Mouse (Mus musculus) urinary bladder, postnatal 36 days (tissue): ENCODE measurements around the gene Cntd1.

Experiments used
- DNase-seq, 2 experiments: peaks; one replicate each; pipeline ENCODE4 v3.0.0; 2022; ENCODE audit warnings: low spot score in 2 of 2, mixed read lengths in 1 of 2

The Cntd1 gene

GRCm38 (mm10) chr11:101278223-101279192, at the start of gene Cntd1, which contains the start of gene Coa3:
TSS of gene Cntd1 (plus strand) at chr11:101279012.
TSS of gene Coa3 (minus strand) at chr11:101279114.
- DNase-seq, result peak; percentile 77 to 85

DNA sequence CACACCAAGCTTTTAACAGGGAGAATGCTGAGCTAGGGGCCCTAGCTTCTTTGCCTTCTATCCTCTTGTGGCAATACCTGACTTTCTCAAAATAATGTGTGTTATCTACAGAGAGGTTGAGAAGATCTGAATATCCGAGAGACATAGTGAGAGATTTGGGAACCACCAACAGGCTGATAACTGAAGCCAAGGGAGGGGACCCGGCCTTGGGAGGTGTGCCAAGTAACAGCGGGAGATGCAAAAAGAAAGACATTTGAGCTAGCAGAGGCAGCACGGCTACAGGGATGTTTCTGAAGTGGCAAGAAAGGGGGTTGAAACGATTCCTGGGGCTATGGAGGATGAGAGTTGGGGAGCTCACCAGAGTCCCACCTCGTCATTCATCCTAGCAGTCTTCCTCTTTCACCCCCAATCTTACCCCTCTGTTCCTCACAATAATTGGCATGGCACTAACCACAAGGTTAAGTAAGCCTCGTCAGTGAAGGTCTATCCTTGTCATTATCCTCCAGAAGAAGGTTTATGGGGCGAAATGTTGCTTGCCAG, 49.4 kb upstream of the Cntd1 start:
- peak in 1 of 2 experiments; percentile 42 for DNase-seq

DNA sequence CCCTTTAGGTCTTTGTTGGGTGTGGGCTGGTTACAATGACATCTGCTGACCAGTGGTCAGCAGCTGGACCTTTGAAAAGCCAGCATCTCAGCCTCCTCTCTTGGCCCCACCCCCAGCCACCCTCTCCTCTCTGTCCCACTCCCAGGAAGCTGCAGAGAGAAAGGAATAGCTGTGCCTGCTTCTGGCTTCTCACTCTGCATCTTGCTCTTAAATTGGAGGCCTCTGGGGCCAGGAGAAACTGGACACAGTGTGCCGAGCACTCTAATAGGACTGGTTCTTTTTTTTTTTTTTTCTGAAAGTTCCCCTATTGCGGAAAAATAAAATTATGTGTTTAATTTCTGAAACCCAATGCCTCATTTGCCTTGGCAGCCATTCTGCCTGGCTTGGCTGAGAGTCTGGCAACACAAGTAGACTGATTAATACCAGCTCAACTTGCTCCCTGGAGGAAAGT, 48.7 kb upstream of the Cntd1 start:
- peak in 1 of 2 experiments; percentile 59 for DNase-seq

DNA sequence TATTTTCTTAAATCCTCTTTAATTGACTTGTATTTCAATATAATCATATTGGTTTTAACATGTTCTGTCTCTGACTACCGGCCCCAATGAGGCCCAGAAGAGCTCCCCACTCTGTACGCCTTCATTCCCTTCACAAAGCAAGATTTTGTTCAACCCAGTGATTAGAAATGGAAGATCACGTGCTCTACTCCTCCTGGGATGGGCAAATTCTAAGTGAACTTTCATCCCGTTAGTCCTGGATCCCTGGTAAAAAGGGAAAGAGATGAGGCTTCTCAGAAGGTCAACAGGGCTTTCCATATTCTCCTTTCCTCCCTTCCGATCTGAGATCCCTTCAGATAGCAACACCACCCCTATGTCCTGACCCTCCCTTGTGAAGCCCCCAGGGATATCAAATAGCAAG, 48.3 kb upstream of the Cntd1 start:
- no peak for DNase-seq

- DNase-seq, result peak in 1 of 2 experiments; percentile 78
Observed at GRCm38 (mm10) chr11:101230991-101231871, 47.6 kb upstream of the Cntd1 start.

- DNase-seq, result peak in 1 of 2 experiments; percentile 24
Observed at GRCm38 (mm10) chr11:101232010-101232839, 46.6 kb upstream of the Cntd1 start.

GRCm38 (mm10) chr11:101233240-101233639, 45.6 kb upstream of the Cntd1 start:
- no peak for DNase-seq

DNA sequence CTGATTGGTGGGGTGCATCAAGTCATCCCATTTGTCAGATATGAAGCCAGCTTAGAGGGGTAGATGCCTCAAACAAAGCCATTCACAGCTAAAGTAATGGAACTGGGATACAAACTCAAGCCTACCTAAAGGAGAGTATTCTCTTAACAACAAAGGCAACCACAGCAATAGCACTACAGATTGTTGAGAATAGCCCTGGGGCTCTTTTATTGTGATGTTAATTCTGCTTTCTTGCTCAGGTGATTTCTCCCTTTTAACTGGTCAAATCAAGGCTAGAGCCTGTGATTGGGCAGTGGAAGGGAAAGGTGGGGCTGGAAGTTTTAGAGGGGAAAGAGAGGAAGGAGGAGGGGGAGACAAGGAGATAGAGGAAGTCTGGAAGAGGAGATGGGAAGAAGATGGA, 44.7 kb upstream of the Cntd1 start:
- no peak for DNase-seq

DNA sequence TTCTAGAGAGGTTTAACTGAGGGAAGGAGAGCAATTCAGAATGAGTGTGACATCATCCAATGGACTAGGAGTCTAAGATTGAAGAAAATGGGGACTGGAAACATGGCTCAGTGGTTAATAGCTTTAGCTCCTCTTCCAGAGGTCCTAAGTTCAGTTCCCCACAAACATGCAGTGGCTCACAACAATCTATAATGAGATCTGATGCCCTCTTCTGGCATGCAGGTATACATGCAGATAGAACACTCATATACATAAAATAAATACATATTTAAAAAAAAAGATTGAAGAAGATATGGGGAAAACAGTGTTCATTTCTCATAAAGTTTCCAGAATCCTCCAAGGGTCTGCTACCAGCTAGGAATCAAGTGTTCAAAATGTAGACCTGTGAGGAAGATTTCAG, 43.4 kb upstream of the Cntd1 start:
- no peak for DNase-seq

DNA sequence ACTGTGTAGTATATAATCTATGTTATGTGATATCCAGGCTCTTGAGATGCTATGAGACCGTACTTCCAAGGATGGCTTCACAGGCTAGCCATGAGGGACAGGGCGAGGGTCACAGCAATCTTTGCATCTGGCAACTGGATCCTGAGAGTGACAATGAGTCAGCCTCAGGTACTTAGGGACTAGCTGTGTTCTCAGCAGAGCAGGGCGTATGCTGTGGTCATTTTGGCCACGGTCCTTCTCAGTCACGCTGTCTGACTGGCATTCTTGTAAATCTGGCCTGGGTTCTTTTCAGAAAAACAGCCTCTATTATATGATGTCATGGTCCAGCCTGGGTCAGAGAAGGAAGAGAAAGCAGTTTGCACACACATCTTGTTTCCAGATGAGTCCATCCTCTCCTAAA, 42.0 kb upstream of the Cntd1 start:
- no peak for DNase-seq

- DNase-seq, result no peak
Observed at GRCm38 (mm10) chr11:101238071-101238647, 40.7 kb upstream of the Cntd1 start.

DNA sequence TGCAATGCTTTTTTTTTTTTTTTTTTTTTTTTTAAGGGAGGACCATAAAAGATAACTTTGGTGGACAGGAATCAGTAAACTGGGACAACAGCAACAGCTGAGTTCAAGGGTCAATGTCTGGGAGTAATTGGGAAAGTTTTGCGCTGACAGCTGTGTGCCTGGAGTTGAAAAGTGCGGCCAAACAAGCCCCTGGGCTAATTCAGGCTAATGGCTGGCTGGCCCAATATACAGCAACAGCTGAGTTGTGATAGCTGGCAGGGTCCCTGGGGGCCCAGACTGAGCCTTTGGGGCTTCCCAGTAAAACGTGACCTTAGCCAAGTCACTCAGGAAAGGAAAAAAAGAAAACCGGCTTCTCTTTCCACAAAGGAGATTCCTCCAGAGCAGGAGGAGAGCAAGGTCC, 33.7 kb upstream of the Cntd1 start:
- no peak for DNase-seq

DNA sequence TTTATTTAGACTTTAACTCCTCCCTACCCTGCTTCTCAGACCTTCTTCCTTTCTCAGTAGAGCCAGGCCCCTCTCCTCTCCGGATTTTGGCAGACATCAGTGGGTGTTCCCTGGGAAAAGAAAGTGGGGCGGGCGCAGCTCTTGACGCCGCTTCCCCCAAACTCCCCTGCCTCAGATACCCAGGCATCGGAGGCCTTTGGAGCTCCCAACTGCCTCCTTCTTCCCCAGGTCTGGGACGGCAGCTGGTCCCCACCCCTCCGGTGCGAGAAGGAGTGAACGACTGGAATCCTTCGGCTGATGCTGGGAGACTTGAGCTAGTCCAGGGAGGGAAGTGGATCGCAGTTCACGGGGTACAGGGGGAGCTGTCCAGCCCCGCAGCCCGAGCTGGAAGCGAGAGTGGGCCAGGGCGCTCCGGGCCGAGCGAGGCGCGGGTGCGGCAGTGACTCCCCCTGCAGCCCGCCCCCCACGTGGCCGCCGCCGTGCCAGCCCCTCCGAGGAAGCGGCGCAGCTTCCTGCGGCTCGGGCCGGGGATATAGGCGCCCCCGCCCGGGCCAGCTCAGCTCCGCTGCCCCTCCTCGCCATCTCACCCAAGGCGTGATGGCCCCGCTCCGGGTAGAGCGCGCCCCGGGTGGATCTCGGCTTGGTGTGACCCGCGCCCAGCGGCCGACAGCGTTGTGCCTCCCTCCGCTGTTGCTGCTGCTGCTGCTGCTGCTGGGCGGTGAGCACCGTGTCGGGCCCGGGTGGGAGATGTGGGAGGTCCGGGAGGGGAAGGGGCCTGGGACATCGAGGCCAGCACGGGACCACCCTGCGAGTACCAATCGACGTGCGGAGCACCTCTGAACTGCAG, 32.7 kb upstream of the Cntd1 start, which contains the start of gene Ramp2:
Gene Ramp2 (plus strand): TSS at position 174 of the 847 bp plus-strand sequence.
- peak in 1 of 2 experiments; percentile 58 for DNase-seq

DNA sequence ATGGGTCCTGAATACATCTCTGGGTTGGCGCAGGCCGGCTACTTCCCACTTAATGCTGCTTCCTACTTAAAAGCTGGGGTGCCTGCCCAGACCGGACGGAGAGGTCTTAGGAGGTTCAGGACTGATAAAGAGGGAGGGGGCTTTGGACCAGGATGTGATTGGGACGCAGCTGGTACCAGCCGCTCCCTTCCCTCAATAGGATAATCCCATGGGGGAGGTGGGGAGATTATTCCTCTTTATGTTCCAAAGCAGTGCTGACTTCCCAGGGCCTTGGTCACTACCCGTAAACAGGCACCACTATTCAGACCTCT, 32.2 kb upstream of the Cntd1 start:
- no peak for DNase-seq

- DNase-seq, result no peak
Observed at GRCm38 (mm10) chr11:101247521-101248030, 31.2 kb upstream of the Cntd1 start.

- peak in 1 of 2 experiments; percentile 53 for DNase-seq
Observed at GRCm38 (mm10) chr11:101248258-101248994, 30.4 kb upstream of the Cntd1 start.

DNA sequence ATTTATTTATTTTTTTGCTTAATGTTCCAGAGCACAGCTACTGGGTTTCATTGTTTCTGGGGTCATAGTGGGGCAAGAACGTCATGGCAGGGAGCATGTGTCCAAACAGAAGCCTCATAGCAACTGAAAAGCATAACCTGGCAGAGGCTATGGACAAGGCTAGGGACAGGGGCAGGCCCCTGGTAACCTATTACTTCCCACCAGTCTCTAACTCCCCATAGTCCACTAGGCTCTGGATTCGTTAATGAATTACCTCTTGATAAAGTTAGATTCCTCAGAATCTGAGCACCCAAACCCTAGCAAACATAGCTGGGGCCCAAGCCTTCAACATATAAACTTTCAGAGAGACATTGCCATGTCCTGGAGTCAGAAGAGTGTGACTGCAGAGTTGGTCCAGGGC, 27.8 kb upstream of the Cntd1 start:
- DNase-seq, result no peak

DNA sequence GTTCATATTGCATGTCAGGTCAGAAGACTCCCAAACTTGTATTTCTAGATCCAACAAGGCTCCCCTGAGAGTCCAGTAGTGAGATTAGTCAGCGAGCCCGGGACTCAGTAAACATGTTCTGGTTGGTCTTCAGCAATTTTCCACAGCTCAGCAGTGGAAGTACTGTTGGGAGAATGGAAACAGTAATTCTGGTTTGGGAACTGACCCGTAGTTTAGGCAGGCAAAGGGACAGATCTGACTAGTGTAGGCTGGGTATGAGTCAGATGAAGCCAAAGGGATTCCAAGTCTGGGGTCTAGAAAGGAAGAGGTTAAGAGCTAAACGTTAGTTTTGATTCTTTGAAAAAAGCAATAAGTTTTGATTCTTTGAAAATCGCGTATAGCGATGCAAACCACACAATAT, 25.9 kb upstream of the Cntd1 start:
- DNase-seq, result no peak
